ENCODE assay signal across 19 mouse cellular contexts in genomic region chr2:145011221-145011620, GRCm38 (mm10).
DNase-seq lines count a peak whose midpoint lies in the region; ATAC-seq lines count a peak whose summit lies in the region.
"Had no signal": no experiment of that assay in that cellular context is flagged by ENCODE, and none has a peak within 500 bp of the region (broad histone marks: within the 10 kb centered on the region; RNA-seq: fewer than 3 reads in every experiment).

No protein-coding gene starts in this region.

- no peaks in the 10 kb centered on the region for H3K27me3 ChIP-seq in heart, embryonic 12.5 days (replicated peaks)
- H3K27me3 ChIP-seq: embryonic facial prominence, embryonic 12.5 days; forebrain, embryonic 15.5 days; hindbrain, embryonic 12.5 days had no signal

- peak; percentile 45 for DNase-seq in adrenal gland, adult 2 months
- no peak for DNase-seq in adrenal gland, postnatal 4 days (ENCODE audit: low spot score in 2 of 2)
- peak; percentile 5 to 28 for DNase-seq in heart, adult 9 months (ENCODE audit: low spot score in 2 of 2)
- peak; percentile 7 for DNase-seq in adrenal gland, postnatal 25 days
- DNase-seq in heart, postnatal 4 days: peak; percentile 15
- DNase-seq in left cerebral cortex, adult 8-10 months (ENCODE audit: low spot score in 2 of 2): no peak
- DNase-seq in yolk sac, embryonic 10.5 days (ENCODE audit: low spot score): no peak
- DNase-seq: cerebellum, adult 11-12 months; cerebellum, adult 9-10 months; cerebellum, postnatal 25 days; gastrocnemius, postnatal 36 days; kidney, adult 11 months; kidney, adult 9 months had no signal

- WGBS in heart, embryonic 12.5 days: 55% methylated on average over 4 of the region's 4 CpGs

- H3K4me1 ChIP-seq in heart, embryonic 12.5 days (replicated peaks): 0 out of 2 replicates have a peak, but pooled peaks cover 6% of the 10 kb centered on the region
- H3K4me1 ChIP-seq: embryonic facial prominence, embryonic 12.5 days; forebrain, embryonic 15.5 days; hindbrain, embryonic 12.5 days had no signal

- no peak for ATAC-seq in heart, embryonic 12.5 days (ENCODE audit: insufficient number of reproducible peaks, low FRiP score)
- ATAC-seq: forebrain, embryonic 15.5 days; hindbrain, embryonic 16.5 days had no signal

- no peak overlapping the region for H3K4me3 ChIP-seq in heart, embryonic 12.5 days
- H3K4me3 ChIP-seq: embryonic facial prominence, embryonic 12.5 days; forebrain, embryonic 15.5 days; heart, adult 2 months; hindbrain, embryonic 12.5 days had no signal

- no peaks in the 10 kb centered on the region for H3K36me3 ChIP-seq in heart, embryonic 12.5 days
- H3K36me3 ChIP-seq: embryonic facial prominence, embryonic 12.5 days; forebrain, embryonic 15.5 days; hindbrain, embryonic 12.5 days had no signal

- H3K9ac ChIP-seq in heart, embryonic 12.5 days: no peak overlapping the region
- H3K9ac ChIP-seq: embryonic facial prominence, embryonic 12.5 days; forebrain, embryonic 15.5 days; hindbrain, embryonic 12.5 days had no signal

- H3K9me3 ChIP-seq in heart, embryonic 12.5 days (replicated peaks): no peaks in the 10 kb centered on the region
- H3K9me3 ChIP-seq: embryonic facial prominence, embryonic 12.5 days; forebrain, embryonic 15.5 days; hindbrain, embryonic 12.5 days had no signal

- H3K4me2 ChIP-seq in heart, embryonic 12.5 days: no peak overlapping the region
- H3K4me2 ChIP-seq: embryonic facial prominence, embryonic 12.5 days; forebrain, embryonic 15.5 days; hindbrain, embryonic 12.5 days had no signal

- no peak overlapping the region for H3K27ac ChIP-seq in heart, embryonic 12.5 days (ENCODE audit: poor library complexity, severe bottlenecking)
- H3K27ac ChIP-seq: embryonic facial prominence, embryonic 12.5 days; forebrain, embryonic 15.5 days; heart, adult 2 months; hindbrain, embryonic 12.5 days had no signal

Comparison
In these comparisons a context has a peak if more than half of its experiments do, and no peak if none do; other contexts are left out.
1. DNase-seq: peak in adrenal gland, adult 2 months (single experiment), heart, adult 9 months (2 of 2), adrenal gland, postnatal 25 days (single experiment) and heart, postnatal 4 days (single experiment); none in adrenal gland, postnatal 4 days (0 of 2), left cerebral cortex, adult 8-10 months (0 of 2) and yolk sac, embryonic 10.5 days (single experiment).